Mouse (Mus musculus) kidney, embryonic 14.5 days (tissue): ENCODE results near the gene Zmynd8. TPM values are rescaled to one million over a fixed set of nuclear protein-coding genes. Genes with fewer than 3 reads are reported as not detected.

ENCODE experiments used
- ATAC-seq: fragments of 200-750 bp; cut with Nextera tagmentation; 2 replicates; pipeline ENCODE4 v1.8.0; 2017; ENCODE audit warnings: moderate number of reproducible peaks, mild to moderate bottlenecking, moderate TSS enrichment, moderate library complexity; ENCODE audit not compliant: low FRiP score, low TSS enrichment
- H3K27ac ChIP-seq: fragments of 300-500 bp; sonication (generic); 2 replicates; pipeline ENCODE4 v1.5.1; 2014; ENCODE audit warnings: low read depth, mild to moderate bottlenecking, low read length, moderate library complexity, mixed read lengths
- H3K27me3 ChIP-seq: fragments of 300-500 bp; sonication (generic); 2 replicates; pipeline ENCODE4 v1.6.1; 2014; ENCODE audit warnings: mild to moderate bottlenecking, low read length; ENCODE audit not compliant: control insufficient read depth, insufficient read depth
- H3K36me3 ChIP-seq: fragments of 300-500 bp; sonication (generic); 2 replicates; pipeline ENCODE4 v1.6.1; 2014; ENCODE audit warnings: low read length, mixed read lengths; ENCODE audit not compliant: control insufficient read depth, insufficient read depth
- H3K4me1 ChIP-seq: fragments of 300-500 bp; sonication (generic); 2 replicates; pipeline ENCODE4 v1.6.1; 2014; ENCODE audit warnings: low read length, mixed read lengths; ENCODE audit not compliant: control insufficient read depth, insufficient read depth
- H3K4me2 ChIP-seq: fragments of 300-500 bp; sonication (generic); replicated peaks from 2 replicates; pipeline ENCODE4 v1.6.1; 2014; ENCODE audit warnings: low read depth, mild to moderate bottlenecking, low read length
- H3K4me3 ChIP-seq: fragments of 300-500 bp; sonication (generic); 2 replicates; pipeline ENCODE4 v1.5.1; 2014; ENCODE audit warnings: mild to moderate bottlenecking, low read length
- H3K9ac ChIP-seq: fragments of 300-500 bp; sonication (generic); 2 replicates; pipeline ENCODE4 v1.6.1; 2014; ENCODE audit warnings: low read depth, mild to moderate bottlenecking, low read length, moderate library complexity
- H3K9me3 ChIP-seq: fragments of 300-500 bp; sonication (generic); 2 replicates; pipeline ENCODE4 v1.6.1; 2016; ENCODE audit warnings: low read length; ENCODE audit not compliant: control insufficient read depth
- WGBS: fragments of 180-500 bp; shearing (Covaris S2); extraction: QIAGEN DNeasy Blood & Tissue Kit; methylation state at CpG from one replicate; pipeline ENCODE4 v1.1.7; 2014; 5-methylcytosine and 5-hydroxymethylcytosine counted together
- polyA plus RNA-seq: library from polyadenylated mRNA; unstranded; fragments of >200 nt; fragmentation: Nextera tagmentation; extraction: Ambion mirVana; gene quantifications from 2 replicates; pipeline ENCODE4 v1.2.1, GENCODE M21; 2014

Zmynd8 gene
- polyA plus RNA-seq, 1 experiment from 2014 or later = 61.1 TPM

DNA sequence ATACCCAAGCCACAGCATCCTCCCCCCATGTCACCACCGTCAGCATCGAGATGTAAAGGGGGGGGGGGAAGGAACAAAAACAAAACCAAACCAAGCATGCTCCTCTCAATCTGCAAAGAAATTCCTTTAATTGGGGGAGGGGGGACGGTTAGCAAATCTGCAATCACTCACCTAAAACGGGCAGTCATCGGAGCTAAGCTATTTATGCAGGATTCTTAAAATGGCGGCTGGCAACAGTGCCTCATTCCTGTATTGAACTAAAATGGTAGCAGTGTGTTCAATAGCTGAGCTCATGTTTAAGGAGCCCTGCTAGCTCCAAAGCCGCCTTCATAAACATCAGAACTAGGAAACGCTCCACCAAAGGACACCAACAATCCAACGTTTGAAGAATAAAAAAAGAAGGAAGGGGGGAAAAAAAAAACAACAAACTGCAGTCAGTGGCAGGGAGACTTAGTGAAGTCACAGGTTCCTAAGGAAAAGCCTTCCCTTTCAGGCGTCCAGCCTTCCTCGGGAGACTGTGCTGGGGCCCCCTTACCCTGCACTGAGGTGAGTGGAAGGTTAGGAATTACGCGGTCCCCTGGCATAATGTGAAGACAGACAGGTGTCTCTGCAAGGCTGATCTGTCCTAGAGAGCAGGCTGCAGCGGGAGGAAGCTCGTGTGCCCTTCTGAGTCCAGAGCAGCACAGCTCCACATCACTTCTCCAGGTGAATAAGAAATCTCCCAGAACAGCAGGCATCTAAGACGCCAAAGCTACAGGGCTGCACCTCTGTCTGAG is 19.2 kb downstream of the Zmynd8 start:
- no peaks in the 10 kb centered on the region for H3K27me3 ChIP-seq
- WGBS = 9% methylated on average over 16 of the region's 16 CpGs
- peaks cover 94% of the 10 kb centered on the region for H3K4me1 ChIP-seq
- peak overlapping the region; percentile 79 for H3K9ac ChIP-seq
- peaks cover 9% of the 10 kb centered on the region; the same call in 1 of the 2 replicates for H3K36me3 ChIP-seq
- peak overlapping the region; percentile 100 for H3K27ac ChIP-seq
- no peak for ATAC-seq
- no peaks in the 10 kb centered on the region for H3K9me3 ChIP-seq
- peak overlapping the region; percentile 21; the same call in 1 of the 2 replicates for H3K4me3 ChIP-seq
- H3K4me2 ChIP-seq = peak overlapping the region; percentile 76

GRCm38 (mm10) chr2:165878907-165879361 is 19.9 kb downstream of the Zmynd8 start:
- H3K9me3 ChIP-seq = no peaks in the 10 kb centered on the region
- no peak for ATAC-seq
- no peaks in the 10 kb centered on the region for H3K27me3 ChIP-seq
- peaks cover 95% of the 10 kb centered on the region for H3K4me1 ChIP-seq
- peaks cover 10% of the 10 kb centered on the region for H3K36me3 ChIP-seq
- H3K4me2 ChIP-seq = peak overlapping the region; percentile 76
- peak overlapping the region; percentile 7; the same call in 1 of the 2 replicates for H3K4me3 ChIP-seq
- peak overlapping the region; percentile 100 for H3K27ac ChIP-seq
- 23% methylated on average over 8 of the region's 8 CpGs for WGBS
- H3K9ac ChIP-seq = peak overlapping the region; percentile 79

DNA sequence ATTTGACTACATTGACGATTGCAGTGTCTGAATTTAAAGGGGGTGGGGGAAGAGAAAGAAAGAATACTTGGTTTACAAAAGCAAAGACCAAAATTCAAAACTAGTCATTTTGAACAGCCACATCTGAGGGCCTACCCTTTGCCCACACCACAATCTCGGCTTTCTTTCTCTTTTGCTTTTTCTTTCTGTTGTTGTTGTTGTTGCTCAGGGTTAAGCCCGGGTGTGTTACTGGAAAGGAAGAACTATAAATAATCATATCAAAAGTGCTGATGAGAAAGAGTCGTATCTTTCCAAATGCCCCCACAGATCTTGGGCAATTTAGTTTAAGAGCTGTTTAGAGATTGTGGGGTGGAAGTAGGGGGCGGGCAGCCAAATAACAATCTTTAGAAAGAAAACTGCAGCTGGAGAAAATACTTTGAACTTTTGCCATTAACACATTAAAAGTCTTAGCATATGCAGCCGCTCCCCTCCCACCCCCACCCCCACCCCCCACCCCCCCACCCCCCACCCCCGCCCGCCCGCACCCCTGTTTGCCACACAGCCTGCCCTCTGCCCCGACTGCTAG is 20.7 kb downstream of the Zmynd8 start:
- Histone ChIP-seq H3K27ac (peak overlapping the region; percentile 96; the same call in 1 of the 2 replicates), H3K9ac (no peak overlapping the region), H3K4me3 (no peak overlapping the region), H3K4me1 (peaks cover 93% of the 10 kb centered on the region), H3K27me3 (no peaks in the 10 kb centered on the region), H3K36me3 (peaks cover 16% of the 10 kb centered on the region), H3K4me2 (peak overlapping the region; percentile 19; the same call in 1 of the 2 replicates), H3K9me3 (no peaks in the 10 kb centered on the region)
- ATAC-seq = no peak
- 15% methylated on average over 10 of the region's 10 CpGs for WGBS

GRCm38 (mm10) chr2:165877180-165877579 is 21.6 kb downstream of the Zmynd8 start:
- Histone ChIP-seq H3K4me1 (peaks cover 84% of the 10 kb centered on the region), H3K27ac (peak overlapping the region; percentile 96; the same call in 1 of the 2 replicates), H3K27me3 (no peaks in the 10 kb centered on the region), H3K4me3 (no peak overlapping the region), H3K36me3 (peaks cover 22% of the 10 kb centered on the region), H3K9ac (no peak overlapping the region), H3K9me3 (no peaks in the 10 kb centered on the region), H3K4me2 (no peak overlapping the region; the same call in 1 of the 2 replicates)
- no peak for ATAC-seq
- 54% methylated on average over 4 of the region's 4 CpGs for WGBS

- no peak for ATAC-seq
- 35% methylated on average over 8 of the region's 8 CpGs for WGBS
- no peak overlapping the region for H3K4me3 ChIP-seq
- peak overlapping the region; percentile 96 for H3K27ac ChIP-seq
- peaks cover 76% of the 10 kb centered on the region for H3K4me1 ChIP-seq
- no peaks in the 10 kb centered on the region for H3K27me3 ChIP-seq
- peak overlapping the region; percentile 15; the same call in 1 of the 2 replicates for H3K9ac ChIP-seq
- H3K9me3 ChIP-seq = no peaks in the 10 kb centered on the region
- no peak overlapping the region; the same call in 1 of the 2 replicates for H3K4me2 ChIP-seq
- H3K36me3 ChIP-seq = peaks cover 24% of the 10 kb centered on the region
These were observed 22.5 kb downstream of the Zmynd8 start for GRCm38 (mm10) chr2:165876201-165876918.

GRCm38 (mm10) chr2:165875406-165875955 is 23.3 kb downstream of the Zmynd8 start:
- no peak for ATAC-seq
- H3K4me2 ChIP-seq = peak overlapping the region; percentile 31
- no peak overlapping the region for H3K4me3 ChIP-seq
- no peaks in the 10 kb centered on the region for H3K9me3 ChIP-seq
- H3K27ac ChIP-seq = peak overlapping the region; percentile 96
- no peaks in the 10 kb centered on the region for H3K27me3 ChIP-seq
- 15% methylated on average over 13 of the region's 13 CpGs for WGBS
- peaks cover 67% of the 10 kb centered on the region for H3K4me1 ChIP-seq
- H3K9ac ChIP-seq = peak overlapping the region; percentile 51
- H3K36me3 ChIP-seq = peaks cover 30% of the 10 kb centered on the region

- H3K27ac ChIP-seq = peak overlapping the region; percentile 96
- no peaks in the 10 kb centered on the region for H3K9me3 ChIP-seq
- peak overlapping the region; percentile 51 for H3K9ac ChIP-seq
- no peak overlapping the region for H3K4me3 ChIP-seq
- H3K4me2 ChIP-seq = peak overlapping the region; percentile 31
- peaks cover 63% of the 10 kb centered on the region for H3K4me1 ChIP-seq
- H3K36me3 ChIP-seq = peaks cover 30% of the 10 kb centered on the region
- peak; percentile 89 for ATAC-seq
- 11% methylated on average over 12 of the region's 13 CpGs for WGBS
- no peaks in the 10 kb centered on the region for H3K27me3 ChIP-seq
These were observed 24.1 kb downstream of the Zmynd8 start for GRCm38 (mm10) chr2:165874461-165875339.

DNA sequence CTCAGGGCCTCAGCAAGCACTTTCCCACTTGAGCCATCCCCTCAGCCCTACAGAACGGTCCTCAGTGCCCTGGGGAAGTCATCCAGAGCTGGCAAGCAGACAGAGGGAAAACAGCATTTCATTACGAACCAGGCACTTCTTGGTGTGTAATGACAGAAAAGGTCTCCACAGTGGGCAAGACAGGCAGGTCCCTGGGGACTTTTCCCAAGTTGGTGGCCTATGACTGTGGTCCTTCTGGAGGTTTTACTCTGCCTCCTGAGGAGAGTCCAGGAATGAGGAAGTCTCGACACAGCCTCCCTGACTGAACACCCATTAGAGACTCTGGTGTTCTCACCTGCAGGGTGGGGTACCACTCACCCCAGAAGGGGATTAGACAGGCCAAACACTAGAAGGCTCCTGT is 25.0 kb downstream of the Zmynd8 start:
- WGBS = 62% methylated on average over 3 of the region's 3 CpGs
- Histone ChIP-seq H3K27ac (peak overlapping the region; percentile 96), H3K4me2 (no peak overlapping the region; the same call in 1 of the 2 replicates), H3K36me3 (peaks cover 33% of the 10 kb centered on the region), H3K4me3 (no peak overlapping the region), H3K9ac (0 out of 2 replicates have a peak overlapping the region, but pooled peaks have one; percentile 7), H3K4me1 (peaks cover 60% of the 10 kb centered on the region), H3K9me3 (no peaks in the 10 kb centered on the region), H3K27me3 (no peaks in the 10 kb centered on the region)
- ATAC-seq = no peak
